Mouse (Mus musculus) forebrain, embryonic 12.5 days (tissue): ENCODE data around the gene Ankrd39. TPM values are rescaled to one million over a fixed set of nuclear protein-coding genes. Genes with fewer than 3 reads are reported as not detected.

Experiments
- ATAC-seq: fragments of 200-750 bp; cut with Nextera tagmentation; 2 replicates; pipeline ENCODE4 v1.8.0; 2017; ENCODE audit warnings: moderate TSS enrichment; ENCODE audit not compliant: low FRiP score
- H3K27ac ChIP-seq: fragments of 300-500 bp; sonication (generic); 2 replicates; pipeline ENCODE4 v1.5.1; 2016; ENCODE audit warnings: mild to moderate bottlenecking
- H3K27me3 ChIP-seq: fragments of 300-500 bp; sonication (generic); 2 replicates; pipeline ENCODE4 v1.6.1; 2016; ENCODE audit warnings: mild to moderate bottlenecking
- H3K36me3 ChIP-seq: fragments of 300-500 bp; sonication (generic); replicated peaks from 2 replicates; pipeline ENCODE4 v1.6.1; 2016; ENCODE audit warnings: mild to moderate bottlenecking
- H3K4me1 ChIP-seq: fragments of 300-500 bp; sonication (generic); 2 replicates; pipeline ENCODE4 v1.6.1; 2016
- H3K4me2 ChIP-seq: fragments of 300-500 bp; sonication (generic); 2 replicates; pipeline ENCODE4 v1.6.1; 2016; ENCODE audit warnings: mild to moderate bottlenecking, moderate library complexity
- H3K4me3 ChIP-seq: fragments of 300-500 bp; sonication (generic); replicated peaks from 2 replicates; pipeline ENCODE4 v1.5.1; 2016; ENCODE audit warnings: mild to moderate bottlenecking
- H3K9ac ChIP-seq: fragments of 300-500 bp; sonication (generic); 2 replicates; pipeline ENCODE4 v1.6.1; 2016; ENCODE audit warnings: mild to moderate bottlenecking
- H3K9me3 ChIP-seq: fragments of 300-500 bp; sonication (generic); 2 replicates; pipeline ENCODE4 v1.6.1; 2016
- WGBS: fragments of 180-500 bp; shearing (Covaris S2); methylation state at CpG from one replicate; pipeline ENCODE4 v1.1.7; 2016; 5-methylcytosine and 5-hydroxymethylcytosine counted together
- polyA plus RNA-seq: library from polyadenylated mRNA; unstranded; fragments of >200 nt; fragmentation: Nextera tagmentation; extraction: Ambion mirVana; gene quantifications from 2 replicates; pipeline ENCODE4 v1.2.1, GENCODE M21; 2016

Gene Ankrd39
- polyA plus RNA-seq, 1 experiment from 2014 or later, result 16.7 TPM

DNA sequence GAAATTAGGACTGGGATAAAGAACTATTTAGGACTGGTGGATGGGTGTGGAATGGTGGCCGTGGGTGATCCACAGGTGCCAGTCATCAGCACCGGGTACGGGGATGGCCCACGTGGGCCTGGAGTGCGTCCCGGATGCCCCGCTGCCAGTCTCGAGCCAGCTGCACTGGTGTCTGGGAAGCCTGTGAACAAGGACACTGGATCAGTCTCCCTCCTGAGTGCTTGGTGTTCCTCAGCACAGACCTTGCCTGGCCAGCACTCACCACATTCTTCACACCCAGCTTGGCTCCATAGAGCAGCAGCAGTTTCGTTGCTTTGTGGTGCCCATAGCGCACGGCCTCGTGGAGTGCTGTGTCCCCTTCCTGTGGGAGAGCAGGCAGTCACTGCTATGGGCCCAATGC lies 15.8 kb downstream of the Ankrd39 start:
- peaks cover 11% of the 10 kb centered on the region for H3K36me3 ChIP-seq
- no peak overlapping the region for H3K9ac ChIP-seq
- 88% methylated on average over 12 of the region's 12 CpGs for WGBS
- no peak for ATAC-seq
- H3K4me1 ChIP-seq, result peaks cover 21% of the 10 kb centered on the region
- no peak overlapping the region for H3K27ac ChIP-seq
- no peak overlapping the region for H3K4me2 ChIP-seq
- H3K27me3 ChIP-seq, result no peaks in the 10 kb centered on the region
- no peak overlapping the region for H3K4me3 ChIP-seq
- no peaks in the 10 kb centered on the region for H3K9me3 ChIP-seq

DNA sequence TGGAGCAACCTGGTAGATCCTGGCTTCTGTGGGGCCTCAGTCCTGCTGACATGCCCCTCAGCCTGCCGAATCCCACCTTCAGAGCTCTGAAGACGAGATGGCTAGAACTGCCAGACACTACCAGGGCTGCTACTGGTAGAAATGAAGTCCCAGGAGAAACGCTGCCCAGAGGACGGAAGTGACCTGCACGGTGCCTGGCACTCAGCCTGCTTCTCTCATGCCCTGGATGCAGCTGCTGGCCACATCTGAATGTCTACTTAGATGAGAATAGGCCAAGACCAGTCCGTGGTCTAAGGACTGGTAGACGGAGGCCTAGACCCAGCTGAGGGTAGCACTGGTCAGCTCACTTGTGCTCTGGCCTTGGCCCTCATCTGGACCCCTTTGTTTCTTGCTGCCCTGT lies 16.3 kb downstream of the Ankrd39 start:
- WGBS, result 94% methylated on average over 7 of the region's 7 CpGs

DNA sequence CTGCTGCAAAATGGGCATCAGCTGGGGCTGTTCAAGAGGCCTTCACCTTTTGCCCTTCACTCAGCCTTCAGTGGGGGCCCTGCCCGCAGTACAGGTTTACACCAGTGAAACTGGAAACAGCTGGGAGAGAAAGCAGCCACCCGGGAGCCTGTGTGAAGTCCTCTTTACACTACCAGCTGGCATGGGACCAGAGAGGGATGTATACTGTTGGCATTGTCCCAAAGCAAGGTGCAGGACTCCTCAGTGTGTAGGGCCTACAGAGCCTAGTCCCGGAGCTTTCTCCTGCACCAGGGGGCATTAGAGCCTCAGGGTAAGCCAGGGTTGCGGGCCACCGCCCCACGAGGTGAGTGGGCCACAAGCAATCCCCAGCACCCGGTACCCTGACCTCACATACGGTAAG lies 16.8 kb downstream of the Ankrd39 start:
- WGBS, result 75% methylated on average over 8 of the region's 8 CpGs

More for the DNA sequence above, 16.3 kb downstream of the Ankrd39 start:
- Histone ChIP-seq H3K4me1 (peaks cover 21% of the 10 kb centered on the region), H3K27ac (peak overlapping the region; percentile 1; the same call in 1 of the 2 replicates), H3K9me3 (no peaks in the 10 kb centered on the region), H3K4me3 (no peak overlapping the region), H3K27me3 (no peaks in the 10 kb centered on the region), H3K9ac (no peak overlapping the region), H3K4me2 (no peak overlapping the region), H3K36me3 (peaks cover 15% of the 10 kb centered on the region)
- no peak for ATAC-seq

DNA sequence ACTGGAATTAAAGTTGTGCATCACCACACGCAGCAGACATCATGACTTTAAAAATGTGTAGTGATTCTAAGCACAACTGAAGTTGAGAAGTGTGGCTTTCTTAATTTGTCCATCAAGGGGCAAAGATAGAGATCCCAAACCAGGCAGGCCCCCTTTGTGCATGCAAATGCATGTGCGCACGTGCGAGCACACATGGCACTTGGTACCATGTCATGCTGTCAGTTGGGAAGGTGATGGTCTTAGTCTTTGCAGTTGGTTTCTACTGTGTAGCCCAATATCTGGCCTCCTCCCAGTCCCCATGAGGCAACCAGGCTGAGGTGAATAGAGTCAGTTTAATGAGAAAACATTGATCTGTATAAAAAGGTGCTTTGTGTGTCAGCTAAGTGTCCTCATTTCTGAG lies 17.4 kb downstream of the Ankrd39 start:
- Histone ChIP-seq H3K9ac (no peak overlapping the region), H3K27me3 (no peaks in the 10 kb centered on the region), H3K4me1 (peaks cover 21% of the 10 kb centered on the region), H3K4me2 (no peak overlapping the region), H3K27ac (no peak overlapping the region), H3K36me3 (peaks cover 26% of the 10 kb centered on the region), H3K9me3 (no peaks in the 10 kb centered on the region), H3K4me3 (no peak overlapping the region)
- ATAC-seq, result no peak
- 94% methylated on average over 4 of the region's 4 CpGs for WGBS

More for the DNA sequence above, 16.8 kb downstream of the Ankrd39 start:
- H3K4me3 ChIP-seq, result no peak overlapping the region
- H3K27me3 ChIP-seq, result no peaks in the 10 kb centered on the region
- H3K36me3 ChIP-seq, result peaks cover 20% of the 10 kb centered on the region
- no peaks in the 10 kb centered on the region for H3K9me3 ChIP-seq
- no peak overlapping the region for H3K9ac ChIP-seq
- H3K27ac ChIP-seq, result peak overlapping the region; percentile 1; the same call in 1 of the 2 replicates
- H3K4me2 ChIP-seq, result no peak overlapping the region
- ATAC-seq, result no peak
- H3K4me1 ChIP-seq, result peaks cover 21% of the 10 kb centered on the region

DNA sequence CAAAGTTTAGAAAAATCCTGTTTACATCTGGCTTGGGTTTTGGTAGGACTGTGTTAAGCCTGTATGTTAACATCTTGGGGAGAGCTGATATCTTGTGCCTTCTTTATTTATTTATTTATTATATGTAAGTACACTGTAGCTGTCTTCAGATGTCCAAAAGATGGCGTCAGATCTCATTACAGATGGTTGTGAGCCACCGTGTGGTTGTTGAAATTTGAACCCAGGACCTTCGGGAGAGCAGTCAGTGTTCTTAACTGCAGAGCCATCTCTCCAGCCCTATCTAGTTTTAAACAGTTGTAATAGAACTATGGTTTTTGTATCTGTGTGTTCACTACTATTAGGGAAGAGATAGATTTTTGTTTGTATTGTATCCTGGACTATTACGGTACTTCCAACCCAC lies 18.0 kb downstream of the Ankrd39 start:
- H3K9ac ChIP-seq, result no peak overlapping the region
- no peak overlapping the region for H3K4me2 ChIP-seq
- no peak for ATAC-seq
- no peaks in the 10 kb centered on the region for H3K27me3 ChIP-seq
- WGBS, result 88% methylated on average over 4 of the region's 4 CpGs
- peaks cover 32% of the 10 kb centered on the region for H3K36me3 ChIP-seq
- H3K4me3 ChIP-seq, result no peak overlapping the region
- H3K27ac ChIP-seq, result no peak overlapping the region
- H3K9me3 ChIP-seq, result no peaks in the 10 kb centered on the region
- peaks cover 21% of the 10 kb centered on the region for H3K4me1 ChIP-seq

DNA sequence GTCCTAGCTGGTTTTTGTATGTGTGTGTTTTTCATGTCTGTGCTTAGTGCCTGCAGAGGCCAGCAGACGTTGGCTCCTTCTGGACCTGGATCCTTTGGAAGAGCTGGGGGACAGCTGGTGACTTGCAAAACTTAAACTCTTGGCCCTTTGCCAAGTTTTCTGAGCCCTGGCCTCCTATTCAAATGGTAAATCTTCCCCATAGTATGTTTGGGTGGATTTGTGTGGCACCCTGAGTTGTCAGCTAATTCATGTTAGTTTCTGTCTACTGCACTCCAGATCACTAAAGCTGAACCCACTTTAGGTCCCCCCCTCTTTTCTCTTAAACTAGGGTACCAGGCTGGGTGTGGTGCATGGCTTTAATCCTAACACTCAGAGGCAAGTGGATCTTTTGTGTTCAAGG lies 18.9 kb downstream of the Ankrd39 start:
- ATAC-seq, result peak; percentile 59
- Histone ChIP-seq H3K27ac (peak overlapping the region; percentile 81), H3K27me3 (no peaks in the 10 kb centered on the region), H3K4me1 (peaks cover 21% of the 10 kb centered on the region), H3K9me3 (no peaks in the 10 kb centered on the region), H3K4me2 (no peak overlapping the region), H3K36me3 (peaks cover 41% of the 10 kb centered on the region), H3K4me3 (no peak overlapping the region), H3K9ac (no peak overlapping the region)
- 6% methylated on average over 1 of the region's 1 CpGs for WGBS

DNA sequence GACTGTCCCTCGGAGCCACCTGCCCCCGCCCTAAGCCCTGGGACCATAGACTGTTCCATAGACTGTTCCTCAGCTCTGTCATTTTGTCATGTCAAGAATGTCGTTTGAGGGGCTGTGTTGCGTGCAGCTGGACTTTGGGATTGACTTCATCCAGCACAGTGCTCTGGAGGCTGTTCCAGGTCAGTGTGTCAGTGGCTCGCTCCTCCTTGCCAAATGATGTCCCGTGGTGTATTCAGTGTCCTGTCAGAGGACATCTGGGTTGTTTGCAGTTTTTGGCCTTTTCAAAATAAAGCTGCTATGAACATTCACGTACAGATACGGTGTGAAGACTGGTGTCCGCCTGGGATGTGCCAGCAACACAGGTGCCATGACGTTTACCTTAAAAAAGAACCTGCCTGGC lies 20.3 kb downstream of the Ankrd39 start:
- no peaks in the 10 kb centered on the region for H3K27me3 ChIP-seq
- H3K4me2 ChIP-seq, result no peak overlapping the region
- no peak overlapping the region for H3K9ac ChIP-seq
- ATAC-seq, result no peak
- no peak overlapping the region for H3K4me3 ChIP-seq
- H3K36me3 ChIP-seq, result peaks cover 53% of the 10 kb centered on the region
- H3K4me1 ChIP-seq, result peaks cover 21% of the 10 kb centered on the region
- 94% methylated on average over 10 of the region's 10 CpGs for WGBS
- H3K27ac ChIP-seq, result no peak overlapping the region
- no peaks in the 10 kb centered on the region for H3K9me3 ChIP-seq

DNA sequence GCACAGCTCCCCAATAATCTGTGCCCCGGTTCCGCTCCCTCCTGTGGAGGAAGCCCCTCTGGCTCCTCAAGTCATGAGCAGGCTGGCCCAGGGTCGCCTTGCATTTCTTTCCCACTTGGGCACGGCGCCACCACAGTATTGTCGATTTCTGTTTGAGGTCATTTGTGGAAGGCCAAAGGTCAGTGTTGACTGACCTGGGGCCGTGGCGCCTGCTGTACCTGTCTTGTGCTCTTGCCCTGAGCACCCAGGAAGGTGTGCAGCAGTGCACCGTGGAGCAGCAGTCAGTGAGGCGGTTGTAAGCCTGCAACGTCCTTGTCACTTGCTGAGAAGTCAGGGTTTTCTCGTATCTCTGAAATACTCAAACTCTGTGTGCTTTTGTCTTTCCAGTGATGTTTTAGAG lies 21.5 kb downstream of the Ankrd39 start:
- 0 out of 2 replicates have a peak overlapping the region, but pooled peaks have one; percentile 60 for H3K27ac ChIP-seq
- H3K4me1 ChIP-seq, result peaks cover 21% of the 10 kb centered on the region
- 91% methylated on average over 12 of the region's 12 CpGs for WGBS
- H3K4me2 ChIP-seq, result no peak overlapping the region
- H3K27me3 ChIP-seq, result no peaks in the 10 kb centered on the region
- H3K9me3 ChIP-seq, result no peaks in the 10 kb centered on the region
- no peak overlapping the region for H3K9ac ChIP-seq
- peaks cover 60% of the 10 kb centered on the region for H3K36me3 ChIP-seq
- H3K4me3 ChIP-seq, result no peak overlapping the region
- no peak for ATAC-seq

DNA sequence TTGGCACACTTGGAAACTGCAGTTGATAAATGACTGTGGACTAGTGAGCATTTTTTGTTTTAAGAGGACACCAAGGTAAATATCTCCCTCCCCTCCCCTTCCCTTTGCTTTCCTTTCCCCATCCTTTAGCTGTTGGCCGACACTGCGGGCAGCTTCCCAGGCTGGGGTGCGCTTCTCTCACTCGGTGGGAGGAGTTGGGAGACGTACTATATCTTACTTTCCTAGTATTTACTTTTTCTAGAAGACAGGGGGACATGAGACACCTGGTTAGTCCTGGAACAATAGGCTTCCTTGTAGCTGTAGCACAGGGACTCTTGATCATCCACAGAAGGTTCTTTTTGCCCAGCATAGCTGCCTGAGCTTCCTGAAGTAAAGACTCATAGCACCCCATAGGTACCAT lies 23.2 kb downstream of the Ankrd39 start:
- Histone ChIP-seq H3K9ac (no peak overlapping the region), H3K4me1 (peaks cover 17% of the 10 kb centered on the region), H3K27ac (peak overlapping the region; percentile 62), H3K36me3 (peaks cover 77% of the 10 kb centered on the region), H3K9me3 (no peaks in the 10 kb centered on the region), H3K27me3 (no peaks in the 10 kb centered on the region), H3K4me2 (no peak overlapping the region), H3K4me3 (no peak overlapping the region)
- no peak for ATAC-seq
- WGBS, result 92% methylated on average over 5 of the region's 5 CpGs

DNA sequence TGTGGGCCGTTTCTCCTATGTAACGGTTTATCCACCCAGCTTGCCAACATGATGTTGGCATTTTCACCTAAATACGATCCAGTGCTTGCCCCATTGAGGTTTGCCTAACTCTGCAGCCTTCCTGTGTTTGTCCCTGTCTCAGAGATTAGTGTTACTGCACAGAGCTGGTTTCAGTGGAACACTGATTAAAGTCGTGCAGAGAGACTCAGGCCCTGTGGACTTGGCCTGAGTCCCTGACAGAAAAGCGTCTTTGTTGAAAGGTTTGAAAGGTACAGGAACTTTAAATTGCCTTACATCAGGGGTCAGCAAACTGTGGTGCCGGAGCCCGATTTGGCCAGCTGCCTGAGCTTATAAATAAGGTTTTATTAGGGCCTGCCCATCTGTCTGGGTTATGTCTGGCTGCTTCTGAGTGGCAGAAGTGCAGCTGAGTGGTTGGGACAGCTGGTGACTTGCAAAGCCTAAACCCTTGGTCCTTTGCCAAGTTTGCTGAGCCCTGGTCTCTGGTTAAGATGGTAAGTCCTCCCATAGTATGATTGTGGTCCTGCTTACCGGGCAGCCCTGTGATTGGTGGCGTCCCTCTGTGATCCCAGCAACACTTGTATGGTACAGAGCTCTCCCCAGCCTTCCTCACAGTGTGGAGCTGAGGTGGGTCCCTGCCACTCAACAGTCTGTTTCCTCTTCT lies 23.8 kb downstream of the Ankrd39 start:
- H3K36me3 ChIP-seq, result peaks cover 82% of the 10 kb centered on the region
- H3K4me1 ChIP-seq, result peaks cover 13% of the 10 kb centered on the region
- peak overlapping the region; percentile 62 for H3K27ac ChIP-seq
- no peaks in the 10 kb centered on the region for H3K9me3 ChIP-seq
- no peak; the same call in 1 of the 2 replicates for ATAC-seq
- H3K27me3 ChIP-seq, result no peaks in the 10 kb centered on the region
- no peak overlapping the region for H3K9ac ChIP-seq
- H3K4me3 ChIP-seq, result no peak overlapping the region
- H3K4me2 ChIP-seq, result no peak overlapping the region
- WGBS, result 80% methylated on average over 9 of the region's 9 CpGs

DNA sequence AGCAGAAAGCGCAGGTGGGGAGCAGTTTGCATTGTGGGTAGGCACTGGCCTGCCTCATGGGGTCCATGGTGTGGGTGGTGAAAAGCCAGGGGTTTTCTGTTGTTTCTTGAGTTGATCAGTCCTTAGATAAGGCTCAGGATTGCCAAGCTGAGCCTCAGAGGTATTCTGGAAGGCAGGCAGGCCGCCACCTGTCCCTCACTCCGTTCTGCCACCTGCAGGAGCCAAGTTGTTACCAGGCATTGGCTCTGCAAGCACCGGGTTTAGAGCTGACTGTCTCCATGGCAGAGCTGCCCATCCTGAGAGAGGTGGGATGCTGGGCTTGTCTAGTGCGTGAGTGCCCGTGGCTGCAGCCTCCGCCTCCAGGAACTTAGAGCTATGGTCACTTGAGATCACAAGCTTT lies 25.0 kb downstream of the Ankrd39 start:
- Histone ChIP-seq H3K9me3 (no peaks in the 10 kb centered on the region), H3K9ac (no peak overlapping the region), H3K27me3 (no peaks in the 10 kb centered on the region), H3K36me3 (peaks cover 86% of the 10 kb centered on the region), H3K27ac (no peak overlapping the region), H3K4me2 (no peak overlapping the region), H3K4me1 (0 out of 2 replicates have a peak, but pooled peaks cover 2% of the 10 kb centered on the region), H3K4me3 (no peak overlapping the region)
- WGBS, result 92% methylated on average over 7 of the region's 7 CpGs
- ATAC-seq, result no peak

DNA sequence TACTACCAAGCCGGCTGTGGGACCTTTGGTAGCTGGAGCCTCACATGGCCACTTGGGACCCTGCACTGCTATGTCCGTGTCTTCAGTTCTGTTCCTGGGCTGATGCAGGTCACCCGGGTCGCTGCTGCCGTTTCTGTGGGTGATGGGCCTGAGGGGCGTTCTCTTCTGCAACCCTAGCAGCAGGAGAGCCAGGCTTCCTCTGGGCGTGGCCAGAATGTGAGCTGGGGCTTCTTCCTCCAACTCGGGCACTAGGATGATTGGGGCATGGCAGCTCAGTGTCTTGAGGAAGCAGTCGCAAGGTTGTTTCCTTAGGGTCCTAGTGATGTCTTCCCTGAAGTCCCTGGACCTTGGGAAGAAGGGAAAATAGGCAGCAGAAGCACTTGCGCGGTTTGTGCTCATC lies 27.6 kb downstream of the Ankrd39 start:
- H3K36me3 ChIP-seq, result peaks cover 73% of the 10 kb centered on the region
- H3K4me3 ChIP-seq, result no peak overlapping the region
- no peak overlapping the region for H3K27ac ChIP-seq
- H3K27me3 ChIP-seq, result no peaks in the 10 kb centered on the region
- H3K9me3 ChIP-seq, result no peaks in the 10 kb centered on the region
- ATAC-seq, result no peak
- WGBS, result 92% methylated on average over 11 of the region's 11 CpGs
- no peak overlapping the region for H3K9ac ChIP-seq
- H3K4me2 ChIP-seq, result no peak overlapping the region
- peaks cover 15% of the 10 kb centered on the region for H3K4me1 ChIP-seq

DNA sequence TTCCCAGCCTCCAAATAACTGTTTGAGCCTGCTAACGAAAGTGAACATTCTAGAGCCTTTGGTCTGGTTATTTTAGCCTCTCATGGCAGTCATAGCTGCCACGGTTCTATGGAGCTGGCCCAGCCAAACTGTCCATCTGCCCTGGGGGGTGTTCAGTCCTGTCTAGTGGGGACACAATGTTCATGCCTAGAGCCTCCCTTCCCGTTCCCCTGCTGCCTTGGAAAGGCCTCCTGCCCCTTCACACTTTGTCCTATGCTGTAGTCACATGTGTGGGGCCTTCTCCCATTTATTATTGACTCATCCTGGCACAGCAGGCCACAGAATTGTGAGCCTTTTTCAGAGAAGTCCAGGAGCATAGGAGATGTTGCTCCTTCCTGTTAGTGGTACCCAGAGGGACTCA lies 29.0 kb downstream of the Ankrd39 start:
- no peak for ATAC-seq

More for the DNA sequence above, 29.0 kb downstream of the Ankrd39 start:
- no peak overlapping the region for H3K4me3 ChIP-seq
- 0 out of 2 replicates have a peak overlapping the region, but pooled peaks have one; percentile 4 for H3K9ac ChIP-seq
- H3K9me3 ChIP-seq, result no peaks in the 10 kb centered on the region
- peaks cover 64% of the 10 kb centered on the region for H3K36me3 ChIP-seq
- no peak overlapping the region for H3K27ac ChIP-seq
- peaks cover 29% of the 10 kb centered on the region for H3K4me1 ChIP-seq
- WGBS, result 87% methylated on average over 3 of the region's 3 CpGs
- no peak overlapping the region for H3K4me2 ChIP-seq
- H3K27me3 ChIP-seq, result no peaks in the 10 kb centered on the region
